Mouse (Mus musculus) heart, postnatal 4 days (tissue): ENCODE results near the gene Paip2b. TPM values are rescaled to one million over a fixed set of nuclear protein-coding genes. Genes with fewer than 3 reads are reported as not detected.
A peak's percentile ranks its signal among the peaks of the same experiment; 100 is the strongest.
"Not testable (repeated sequence)": the region's sequence is repeated elsewhere in the genome, so short reads cannot be mapped to it uniquely, and the experiment has no call there.

Experiments
- DNase-seq: peaks from one replicate; pipeline ENCODE4 v3.0.0; 2021
- total RNA-seq, 2 experiments: library from RNA; stranded (reverse); gene quantifications; 2 replicates each; pipeline ENCODE4 v1.2.3; 2021

Gene Paip2b
- total RNA-seq, 2 experiments from 2014 or later, result 22.5 to 22.6 TPM

DNA sequence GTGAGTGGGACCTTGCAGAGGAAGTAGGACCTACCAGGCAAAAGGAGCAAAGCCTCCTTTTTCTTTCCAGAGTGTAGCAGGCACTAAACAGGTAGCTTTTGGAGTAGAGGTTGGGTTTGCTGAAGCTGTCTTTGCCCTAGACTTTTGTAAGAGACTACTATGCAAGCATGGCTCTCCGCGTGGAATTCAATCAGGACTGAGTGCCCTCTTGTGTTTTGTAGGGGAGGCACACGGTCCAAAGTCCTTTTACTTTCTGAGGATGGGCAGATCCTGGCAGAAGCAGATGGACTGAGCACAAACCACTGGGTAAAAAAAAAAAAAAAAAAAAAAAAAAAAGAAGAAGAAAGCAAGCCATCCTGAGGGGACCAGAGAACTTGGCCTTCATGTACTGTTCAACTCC, 34.9 kb downstream of the Paip2b start:
- DNase-seq, result no peak

GRCm38 (mm10) chr6:83795492-83795900, 36.0 kb downstream of the Paip2b start:
- no peak for DNase-seq

DNA sequence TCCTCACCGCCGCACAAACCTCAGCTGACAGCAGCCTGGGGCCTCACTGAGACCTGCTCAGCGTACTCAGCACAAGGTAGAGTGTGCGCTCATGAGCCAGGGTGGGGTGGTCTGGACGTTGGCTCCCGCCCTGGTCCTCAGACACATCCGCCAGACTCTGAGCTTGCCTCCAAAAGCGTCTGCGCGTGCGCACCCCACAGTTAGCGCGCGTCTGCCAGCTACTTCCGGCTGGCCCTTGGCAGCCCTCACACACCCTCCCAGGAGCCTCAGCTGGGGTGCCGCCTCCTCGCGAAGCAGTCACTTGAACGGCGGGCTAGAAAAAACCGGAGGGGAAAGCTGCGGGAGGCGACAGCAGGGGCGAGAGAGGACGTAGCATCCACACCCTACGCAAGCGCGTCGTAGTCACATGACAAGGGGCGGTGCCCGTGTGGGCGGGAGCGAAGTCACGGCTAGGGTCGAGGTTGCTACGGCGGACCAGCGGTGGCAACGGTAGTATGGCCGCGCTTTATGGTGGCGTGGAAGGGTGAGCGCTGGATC, 36.7 kb downstream of the Paip2b start, which contains the start of gene Nagk:
Nagk (plus strand) TSS at position 223 of the 537 bp plus-strand sequence.
- peak; percentile 95 for DNase-seq

GRCm38 (mm10) chr6:83791251-83791890, 40.2 kb downstream of the Paip2b start:
- no peak for DNase-seq

DNA sequence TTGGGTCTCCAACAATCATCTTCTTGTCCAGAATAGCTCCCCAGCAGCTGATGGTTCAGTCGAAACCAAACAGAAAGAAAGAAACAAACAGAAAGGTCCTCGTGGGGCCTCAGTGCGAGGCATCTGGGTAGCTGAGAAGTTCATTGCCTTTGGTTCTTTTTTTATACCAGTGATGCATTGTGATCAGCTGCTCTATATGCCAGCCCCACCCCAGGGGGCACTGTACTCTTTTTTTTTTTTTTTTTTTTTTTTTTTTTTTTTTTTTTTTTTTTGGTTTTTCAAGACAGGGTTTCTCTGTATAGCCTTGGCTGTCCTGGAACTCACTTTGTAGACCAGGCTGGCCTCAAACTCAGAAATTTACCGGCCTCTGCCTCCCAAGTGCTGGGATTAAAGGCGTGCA, 41.0 kb downstream of the Paip2b start:
- DNase-seq, result not testable (repeated sequence)

DNA sequence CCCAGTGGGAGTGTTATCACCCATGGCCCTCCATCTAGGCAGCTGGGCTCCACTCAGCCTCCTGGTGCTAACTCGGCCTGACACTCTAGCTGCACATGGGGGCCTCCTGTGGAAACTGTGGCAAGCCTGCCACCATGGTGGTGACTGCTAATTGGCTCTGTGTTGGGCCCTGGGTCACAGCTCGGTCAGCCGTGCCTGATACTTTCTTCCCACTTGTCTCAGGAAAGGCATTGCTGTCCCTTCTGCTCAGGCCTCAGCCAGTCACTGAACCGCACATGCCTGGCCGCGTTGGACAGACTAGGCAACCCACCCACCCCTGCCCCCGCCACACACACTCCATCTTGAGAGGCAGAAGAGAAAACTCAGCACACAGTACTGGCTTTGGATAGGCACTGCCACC, 43.0 kb downstream of the Paip2b start:
- no peak for DNase-seq

DNA sequence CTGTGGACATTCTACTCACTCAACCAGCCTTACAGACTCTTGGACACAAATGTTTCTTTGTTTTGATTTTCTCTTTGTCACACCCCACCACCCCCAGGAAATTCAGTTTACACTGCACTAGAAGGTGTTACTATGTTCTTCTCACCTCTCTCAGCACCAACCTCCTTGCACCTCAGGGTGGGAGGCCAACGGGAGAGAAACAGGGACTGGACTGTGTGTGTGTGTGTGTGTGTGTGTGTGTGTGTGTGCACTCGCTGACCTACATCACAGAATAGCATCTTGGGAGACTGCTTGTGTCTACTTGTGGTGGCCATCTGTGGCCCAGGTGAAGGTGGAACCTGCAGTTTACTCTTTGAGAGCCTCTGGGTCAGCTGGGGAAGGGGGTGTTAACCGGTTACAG, 45.1 kb downstream of the Paip2b start:
- DNase-seq, result no peak

DNA sequence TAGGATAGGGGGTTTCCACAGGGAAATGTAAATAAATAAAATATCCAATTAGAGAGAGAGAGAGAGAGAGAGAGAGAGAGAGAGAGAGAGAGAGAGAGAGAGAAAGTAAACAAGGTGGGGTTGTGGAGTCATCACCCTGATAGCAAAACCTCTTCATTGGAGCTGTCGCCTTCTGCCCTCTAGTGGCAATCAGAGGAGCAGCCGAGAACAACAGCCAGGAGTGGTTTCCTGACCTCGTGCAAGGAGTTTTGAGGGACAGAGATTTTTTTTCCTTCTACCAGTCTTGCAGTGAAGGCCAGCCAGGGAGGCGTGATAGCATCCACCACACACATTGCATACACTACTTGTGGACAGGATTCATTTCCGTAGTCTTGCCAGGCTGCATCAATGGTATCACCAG, 52.5 kb downstream of the Paip2b start:
- DNase-seq, result peak; percentile 69

DNA sequence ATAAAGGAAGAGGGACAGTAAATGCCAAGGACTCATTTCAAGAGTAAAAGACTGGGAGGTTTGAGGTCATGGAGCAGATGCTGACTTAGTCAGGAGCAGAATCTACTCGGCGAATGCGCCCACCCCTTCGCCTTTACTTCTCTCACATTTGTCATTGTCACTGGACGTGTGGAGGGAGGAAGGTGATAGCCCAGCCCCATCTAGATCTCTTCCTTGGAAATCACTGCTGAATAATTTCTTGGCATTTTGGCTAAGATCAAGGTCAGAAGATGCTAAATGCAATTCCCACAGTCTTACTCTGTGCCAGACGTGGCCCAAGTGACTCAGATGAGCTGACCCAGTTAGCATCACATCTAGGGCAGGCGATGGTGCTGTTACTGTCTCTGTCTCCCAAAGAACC, 53.2 kb downstream of the Paip2b start:
- DNase-seq, result no peak

DNA sequence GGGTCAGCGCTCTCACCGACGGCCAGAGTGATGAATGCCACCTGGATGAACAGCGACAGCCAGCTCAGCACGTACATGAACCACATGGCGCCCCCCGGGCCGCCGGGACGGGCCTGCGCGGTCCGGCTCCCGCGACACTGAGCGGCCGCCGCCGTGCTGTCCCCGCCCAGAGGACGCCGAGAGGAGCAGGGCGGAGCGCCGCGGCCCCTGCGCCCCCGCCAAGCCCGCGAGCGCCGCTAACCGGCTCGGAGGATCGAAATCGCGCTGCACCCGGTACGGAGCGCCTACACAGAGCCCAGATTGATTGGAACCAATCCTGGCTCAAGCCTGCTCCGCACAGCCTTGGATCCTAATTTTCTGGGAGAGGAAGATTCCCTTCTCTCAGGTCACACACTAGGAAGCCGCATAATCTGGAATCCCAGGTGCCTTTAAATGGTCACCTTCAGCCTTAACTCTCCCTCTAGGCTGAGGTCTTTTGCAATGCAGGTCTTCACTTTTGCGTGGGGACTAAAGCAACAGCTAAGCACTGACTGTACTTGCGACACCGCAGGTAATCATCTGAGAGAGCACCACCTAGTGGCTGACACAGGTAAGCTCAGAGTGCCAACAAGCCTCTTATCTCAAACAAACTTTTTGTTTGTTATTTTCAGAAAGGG, 55.8 kb downstream of the Paip2b start, which contains the start of gene Tex261:
Tex261 (minus strand) TSS at position 176 of the 656 bp plus-strand sequence.
- peak; percentile 94 for DNase-seq

- DNase-seq, result peak; percentile 17
Measured at GRCm38 (mm10) chr6:83774781-83775563, 56.6 kb downstream of the Paip2b start.

DNA sequence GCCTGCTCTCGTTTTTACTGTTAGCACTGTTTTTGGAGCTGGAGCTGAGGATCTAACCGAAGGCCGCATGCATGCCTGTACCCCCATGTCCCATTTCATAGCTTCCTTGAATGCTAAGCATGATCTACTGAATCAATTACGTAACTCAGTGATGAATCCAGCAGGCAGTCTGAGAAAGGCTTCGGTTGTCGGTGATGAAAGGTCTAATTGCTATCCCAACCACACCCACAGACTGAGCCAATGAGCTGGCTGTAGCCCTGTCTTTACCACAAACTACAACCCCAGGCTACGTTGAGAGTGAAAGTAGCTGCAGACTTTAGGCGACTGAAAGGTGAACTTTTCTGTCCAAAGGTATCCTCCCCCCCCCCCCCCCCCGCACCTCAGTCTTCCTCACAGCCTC, 57.4 kb downstream of the Paip2b start:
- no peak for DNase-seq

GRCm38 (mm10) chr6:83768485-83768884, 63.1 kb downstream of the Paip2b start:
- DNase-seq, result peak; percentile 38

DNA sequence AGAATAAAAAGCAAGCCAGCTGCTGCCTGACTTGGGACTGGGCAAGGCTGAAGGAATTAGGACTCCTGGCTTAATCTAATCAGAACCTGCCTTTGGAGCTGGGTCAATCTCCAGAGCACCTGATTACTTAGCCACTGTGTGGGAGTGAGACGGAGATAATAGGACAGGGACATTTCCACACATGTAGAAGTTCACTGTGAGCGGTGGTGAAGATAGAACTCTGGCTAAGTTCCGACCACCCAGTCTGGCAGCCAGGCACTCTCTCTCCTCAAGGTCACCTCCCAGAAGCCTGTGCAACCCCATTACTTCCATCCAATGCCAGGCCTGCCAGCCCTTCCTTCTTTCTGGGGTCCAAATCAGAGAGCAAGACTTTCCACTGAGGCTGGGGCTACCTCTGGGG, 64.6 kb downstream of the Paip2b start:
- peak; percentile 29 for DNase-seq

GRCm38 (mm10) chr6:83762880-83763431, 68.6 kb downstream of the Paip2b start:
- peak; percentile 40 for DNase-seq

- DNase-seq, result no peak
Measured at GRCm38 (mm10) chr6:83762344-83762743, 69.2 kb downstream of the Paip2b start, which contains the start of gene Ankrd53. Gene Ankrd53 (plus strand): TSS chr6:83762644.

DNA sequence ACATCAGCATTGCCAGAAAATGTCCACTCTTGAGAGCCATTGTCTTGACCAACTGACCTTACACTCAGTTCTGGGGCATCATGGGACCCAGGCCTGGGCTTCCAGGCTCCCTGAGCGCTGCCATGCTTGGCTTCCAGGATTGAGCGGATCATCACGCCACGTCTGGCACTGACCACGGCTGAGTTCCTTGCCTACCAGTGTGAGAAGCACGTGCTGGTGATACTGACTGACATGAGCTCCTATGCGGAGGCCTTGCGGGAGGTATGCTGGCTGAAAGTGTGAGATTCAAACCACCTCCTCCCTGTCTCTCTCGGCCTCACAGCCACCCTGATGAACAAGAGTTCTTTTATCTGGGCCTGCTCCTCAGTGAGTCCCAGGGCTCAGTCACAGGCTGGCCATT, 75.5 kb downstream of the Paip2b start:
- no peak for DNase-seq

Other genes starting within 250 kb of the Paip2b start
- gene Clec4f, start 175.6 kb downstream of the Paip2b start, total RNA-seq, result not detected
- gene Cd207, start 153.9 kb downstream of the Paip2b start, total RNA-seq, result under 1 TPM; 0.56 to 0.88 TPM
- gene Vax2, start 120.5 kb downstream of the Paip2b start, total RNA-seq, result not detected
- gene Atp6v1b1, start 88.8 kb downstream of the Paip2b start, total RNA-seq, result not detected
- not detected for gene Ankrd53, start 69.1 kb downstream of the Paip2b start, total RNA-seq
- gene Tex261, start 55.9 kb downstream of the Paip2b start, total RNA-seq, result 10 to 100 TPM; 85.2 to 85.8 TPM
- gene Nagk, start 36.8 kb downstream of the Paip2b start, total RNA-seq, result 10 to 100 TPM; 40.2 to 40.6 TPM
- 10 to 100 TPM; 67.9 to 75.3 TPM for gene Zfp638, start 35.4 kb upstream of the Paip2b start, total RNA-seq
- 100 to 1,000 TPM in 1 of 2 experiments, 10 to 100 TPM in 1; 96.4 to 109 TPM for gene Dysf, start 176.8 kb upstream of the Paip2b start, total RNA-seq